Mouse (Mus musculus): ENCODE results near the gene Dhx32. TPM values are rescaled to one million over a fixed set of nuclear protein-coding genes. Genes with fewer than 3 reads are reported as not detected.

The Dhx32 gene
- polyA plus RNA-seq, 2 experiments, result 6.8 to 10.6 TPM

DNA sequence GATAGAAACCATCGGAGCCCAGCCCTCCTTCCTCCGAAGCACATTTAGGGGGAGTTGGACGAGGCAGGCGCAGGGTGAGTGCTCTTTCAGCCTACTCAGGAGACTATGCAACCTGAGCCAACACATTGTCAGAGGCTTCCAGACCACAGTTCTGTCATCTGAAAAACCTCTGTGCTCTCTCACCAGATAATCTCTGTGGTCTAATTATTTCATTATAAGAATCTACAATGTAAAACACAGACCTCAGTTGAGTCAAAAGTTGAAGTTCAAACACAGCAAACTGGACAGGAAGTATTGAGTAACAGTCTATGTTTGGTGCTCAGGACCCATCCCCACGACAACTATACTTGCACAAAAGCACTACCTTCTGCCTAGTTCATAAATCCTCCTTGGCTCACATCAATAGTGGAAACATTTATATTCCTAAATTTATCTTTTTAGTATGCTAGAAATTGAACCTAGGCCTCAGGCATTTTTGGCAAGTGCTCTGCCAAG, 24.5 kb downstream of the Dhx32 start:
- WGBS (ENCODE audit: insufficient replicate concordance), result 60% methylated on average over 5 of the region's 5 CpGs
- DNase-seq (ENCODE audit: low read depth in 3 of 3, low spot score in 3 of 3) (no peak), ATAC-seq (ENCODE audit: insufficient read depth) (no peak)
- Histone ChIP-seq H3K4me1 (replicated peaks; ENCODE audit: control insufficient read depth in 2 of 2, insufficient read depth in 2 of 2, low read length in 1 of 2) (no peaks in the 10 kb centered on the region; a peak in 1 of 4 replicates), H3K9me3 (ENCODE audit: control insufficient read depth, low read length) (peaks cover 2% of the 10 kb centered on the region; the same call in 1 of the 2 replicates), H3K27me3 (ENCODE audit: control insufficient read depth, insufficient read depth, low read length) (no peaks in the 10 kb centered on the region), H3K4me3 (ENCODE audit: insufficient read depth in 1 of 2, low read depth in 2 of 2, low read length in 2 of 2) (no peak overlapping the region), H3K9ac (replicated peaks) (no peak overlapping the region), H3K27ac (no peak overlapping the region), H3K36me3 (replicated peaks; ENCODE audit: control insufficient read depth, insufficient read depth, low read depth) (no peaks in the 10 kb centered on the region), H3K4me2 (ENCODE audit: low read depth) (no peak overlapping the region)
- TF ChIP-seq CTCF (IDR thresholded peaks at IDR 0.05; ENCODE audit: low read depth) (no peak), EP300 (IDR thresholded peaks at IDR 0.05; ENCODE audit: low read depth) (no peak)

DNA sequence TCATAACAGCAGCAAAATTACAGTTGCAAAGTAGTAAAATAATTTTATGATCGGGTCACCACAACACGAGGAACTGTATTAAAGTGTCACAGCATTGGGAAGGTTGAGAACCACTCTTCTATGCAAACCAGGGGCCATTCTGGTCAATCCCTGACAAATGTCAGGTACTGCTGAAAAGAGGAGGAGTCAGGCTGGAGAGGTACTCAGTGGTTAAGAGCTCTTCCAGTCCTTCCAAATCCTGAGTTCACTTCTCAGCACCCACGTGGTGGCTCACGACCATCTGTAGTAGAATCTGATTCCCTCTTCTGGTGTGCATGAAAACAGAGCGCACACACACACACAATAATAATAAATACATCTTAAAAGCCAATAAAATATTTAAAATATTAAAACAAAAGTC, 31.4 kb downstream of the Dhx32 start:
- no peak overlapping the region for H3K4me3 ChIP-seq (ENCODE audit: insufficient read depth in 1 of 2, low read depth in 2 of 2, low read length in 2 of 2)
- WGBS (ENCODE audit: insufficient replicate concordance), result 71% methylated on average over 5 of the region's 5 CpGs
- DNase-seq (ENCODE audit: low read depth in 3 of 3, low spot score in 3 of 3) (no peak), ATAC-seq (ENCODE audit: insufficient read depth) (no peak)
- no peak overlapping the region for H3K4me2 ChIP-seq (ENCODE audit: low read depth)
- no peaks in the 10 kb centered on the region for H3K27me3 ChIP-seq (ENCODE audit: control insufficient read depth, insufficient read depth, low read length)
- TF ChIP-seq CTCF (IDR thresholded peaks at IDR 0.05; ENCODE audit: low read depth) (no peak), EP300 (IDR thresholded peaks at IDR 0.05; ENCODE audit: low read depth) (no peak)
- no peak overlapping the region for H3K27ac ChIP-seq
- no peak overlapping the region for H3K9ac ChIP-seq (replicated peaks)
- H3K4me1 ChIP-seq (replicated peaks; ENCODE audit: control insufficient read depth in 2 of 2, insufficient read depth in 2 of 2, low read length in 1 of 2), result no peaks in the 10 kb centered on the region
- H3K36me3 ChIP-seq (replicated peaks; ENCODE audit: control insufficient read depth, insufficient read depth, low read depth), result no peaks in the 10 kb centered on the region
- no peaks in the 10 kb centered on the region for H3K9me3 ChIP-seq (ENCODE audit: control insufficient read depth, low read length)

DNA sequence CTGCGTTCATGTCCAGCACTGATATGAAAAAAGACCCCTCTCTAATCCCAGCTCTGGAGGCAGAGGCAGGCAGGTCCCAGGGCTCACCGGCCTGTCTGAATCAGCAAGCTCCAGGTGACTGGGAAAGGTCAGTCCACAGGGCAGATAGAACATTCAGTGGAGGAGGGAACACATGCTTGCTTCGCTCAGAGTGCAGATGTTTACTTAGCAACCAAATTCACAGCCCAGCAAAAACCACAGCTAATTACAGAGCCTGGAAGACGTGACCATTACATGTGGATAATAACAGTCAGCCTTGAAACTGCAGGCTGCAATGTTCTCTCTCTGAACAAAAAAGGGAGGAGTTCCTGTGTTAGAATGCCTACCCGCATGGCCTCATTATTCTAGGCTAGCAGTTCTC, 31.9 kb downstream of the Dhx32 start:
- Histone ChIP-seq H3K27ac (no peak overlapping the region), H3K4me2 (ENCODE audit: low read depth) (no peak overlapping the region), H3K4me1 (replicated peaks; ENCODE audit: control insufficient read depth in 2 of 2, insufficient read depth in 2 of 2, low read length in 1 of 2) (no peaks in the 10 kb centered on the region), H3K27me3 (ENCODE audit: control insufficient read depth, insufficient read depth, low read length) (no peaks in the 10 kb centered on the region), H3K9me3 (ENCODE audit: control insufficient read depth, low read length) (no peaks in the 10 kb centered on the region), H3K4me3 (ENCODE audit: insufficient read depth in 1 of 2, low read depth in 2 of 2, low read length in 2 of 2) (no peak overlapping the region), H3K36me3 (replicated peaks; ENCODE audit: control insufficient read depth, insufficient read depth, low read depth) (no peaks in the 10 kb centered on the region), H3K9ac (replicated peaks) (no peak overlapping the region)
- 63% methylated on average over 5 of the region's 5 CpGs for WGBS (ENCODE audit: insufficient replicate concordance)
- ATAC-seq (ENCODE audit: insufficient read depth), result no peak
- TF ChIP-seq EP300 (IDR thresholded peaks at IDR 0.05; ENCODE audit: low read depth) (no peak), CTCF (IDR thresholded peaks at IDR 0.05; ENCODE audit: low read depth) (no peak)
- DNase-seq (ENCODE audit: low read depth in 3 of 3, low spot score in 3 of 3), result no peak

- TF ChIP-seq EP300 (IDR thresholded peaks at IDR 0.05; ENCODE audit: low read depth), result no peak
- TF ChIP-seq CTCF (IDR thresholded peaks at IDR 0.05; ENCODE audit: low read depth), result no peak
- Histone ChIP-seq H3K9me3 (ENCODE audit: control insufficient read depth, low read length) (no peaks in the 10 kb centered on the region), H3K36me3 (replicated peaks; ENCODE audit: control insufficient read depth, insufficient read depth, low read depth) (no peaks in the 10 kb centered on the region), H3K27me3 (ENCODE audit: control insufficient read depth, insufficient read depth, low read length) (no peaks in the 10 kb centered on the region), H3K27ac (no peak overlapping the region), H3K4me3 (ENCODE audit: insufficient read depth in 1 of 2, low read depth in 2 of 2, low read length in 2 of 2) (no peak overlapping the region), H3K4me1 (replicated peaks; ENCODE audit: control insufficient read depth in 2 of 2, insufficient read depth in 2 of 2, low read length in 1 of 2) (no peaks in the 10 kb centered on the region), H3K9ac (replicated peaks) (no peak overlapping the region), H3K4me2 (ENCODE audit: low read depth) (no peak overlapping the region)
- ATAC-seq (ENCODE audit: insufficient read depth) (no peak), DNase-seq (ENCODE audit: low read depth in 3 of 3, low spot score in 3 of 3) (no peak)
- 87% methylated on average over 14 of the region's 14 CpGs for WGBS (ENCODE audit: insufficient replicate concordance)
These were observed 33.8 kb downstream of the Dhx32 start for GRCm38 (mm10) chr7:133748753-133749152.

GRCm38 (mm10) chr7:133747372-133747771, 35.2 kb downstream of the Dhx32 start:
- no peak for TF ChIP-seq CTCF (IDR thresholded peaks at IDR 0.05; ENCODE audit: low read depth)
- TF ChIP-seq EP300 (IDR thresholded peaks at IDR 0.05; ENCODE audit: low read depth), result no peak
- H3K27me3 ChIP-seq (ENCODE audit: control insufficient read depth, insufficient read depth, low read length), result no peaks in the 10 kb centered on the region
- H3K9me3 ChIP-seq (ENCODE audit: control insufficient read depth, low read length), result no peaks in the 10 kb centered on the region
- ATAC-seq (ENCODE audit: insufficient read depth) (no peak), DNase-seq (ENCODE audit: low read depth in 3 of 3, low spot score in 3 of 3) (no peak)
- H3K27ac ChIP-seq, result no peak overlapping the region
- no peak overlapping the region for H3K4me3 ChIP-seq (ENCODE audit: insufficient read depth in 1 of 2, low read depth in 2 of 2, low read length in 2 of 2)
- H3K4me1 ChIP-seq (replicated peaks; ENCODE audit: control insufficient read depth in 2 of 2, insufficient read depth in 2 of 2, low read length in 1 of 2), result no peaks in the 10 kb centered on the region
- WGBS (ENCODE audit: insufficient replicate concordance), result 73% methylated on average over 8 of the region's 8 CpGs
- no peak overlapping the region for H3K9ac ChIP-seq (replicated peaks)
- H3K36me3 ChIP-seq (replicated peaks; ENCODE audit: control insufficient read depth, insufficient read depth, low read depth), result no peaks in the 10 kb centered on the region
- no peak overlapping the region for H3K4me2 ChIP-seq (ENCODE audit: low read depth)

All from liver, embryonic 14.5 days (tissue).